Mouse (Mus musculus): ENCODE results near the gene Trp53bp2.

Gene Trp53bp2

DNA sequence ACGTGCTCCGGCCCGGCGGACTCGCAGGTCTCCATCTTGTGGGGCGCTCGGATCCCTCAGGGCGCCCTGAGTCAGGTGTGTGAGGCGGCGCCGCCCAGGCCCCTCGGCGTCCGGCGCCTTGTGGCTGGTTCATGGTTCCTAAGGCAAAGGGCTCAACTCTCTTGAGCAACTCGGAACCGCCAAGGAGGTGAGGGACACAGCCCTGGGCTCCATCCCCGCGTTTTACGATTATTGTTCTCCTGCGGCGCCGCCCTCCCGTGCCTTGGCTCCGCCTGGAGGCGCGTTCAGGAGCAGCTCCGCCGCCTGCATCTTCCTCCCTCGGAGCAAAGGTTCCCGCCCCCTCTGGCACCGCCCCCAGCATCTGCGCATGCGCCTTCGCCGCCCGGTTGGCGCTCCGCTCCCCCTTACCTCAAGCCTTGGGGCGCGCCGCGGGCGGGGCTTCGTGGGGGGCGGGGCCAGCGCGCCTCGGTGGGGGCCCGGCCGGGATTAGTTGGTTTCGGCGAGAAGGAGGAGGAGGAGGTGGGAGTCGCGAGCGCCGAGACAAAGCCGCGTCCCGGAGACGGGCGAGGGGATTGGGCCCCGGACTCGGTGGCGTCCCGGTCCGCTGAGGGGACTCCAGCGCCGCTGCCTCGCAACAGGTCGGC lies at the start of gene Trp53bp2:
TSS of gene Trp53bp2 (plus strand) at position 489 of the 644 bp plus-strand sequence.
- peak; percentile 99 to 100 for DNase-seq (ENCODE audit: low spot score in 2 of 2)

DNA sequence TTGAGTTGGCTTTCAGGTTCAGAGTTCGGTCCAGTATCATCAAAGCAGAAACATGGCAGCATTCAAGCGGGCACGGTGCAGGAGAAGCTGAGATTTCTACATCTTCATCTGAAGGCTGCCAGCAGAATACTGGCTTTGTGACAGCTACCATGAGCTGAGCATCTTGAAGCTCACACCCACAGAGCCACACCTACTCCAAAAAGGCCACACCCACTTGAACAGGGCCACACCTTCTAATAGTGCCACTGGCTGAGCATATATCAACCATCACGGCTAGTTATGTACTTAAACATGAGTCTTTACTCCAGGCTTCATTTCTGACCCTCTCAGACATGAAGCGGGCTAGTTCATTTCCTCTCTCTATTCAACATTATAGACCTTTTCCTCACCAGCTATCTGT lies 46.3 kb upstream of the Trp53bp2 start:
- no peak for DNase-seq (ENCODE audit: low spot score in 2 of 2)

DNA sequence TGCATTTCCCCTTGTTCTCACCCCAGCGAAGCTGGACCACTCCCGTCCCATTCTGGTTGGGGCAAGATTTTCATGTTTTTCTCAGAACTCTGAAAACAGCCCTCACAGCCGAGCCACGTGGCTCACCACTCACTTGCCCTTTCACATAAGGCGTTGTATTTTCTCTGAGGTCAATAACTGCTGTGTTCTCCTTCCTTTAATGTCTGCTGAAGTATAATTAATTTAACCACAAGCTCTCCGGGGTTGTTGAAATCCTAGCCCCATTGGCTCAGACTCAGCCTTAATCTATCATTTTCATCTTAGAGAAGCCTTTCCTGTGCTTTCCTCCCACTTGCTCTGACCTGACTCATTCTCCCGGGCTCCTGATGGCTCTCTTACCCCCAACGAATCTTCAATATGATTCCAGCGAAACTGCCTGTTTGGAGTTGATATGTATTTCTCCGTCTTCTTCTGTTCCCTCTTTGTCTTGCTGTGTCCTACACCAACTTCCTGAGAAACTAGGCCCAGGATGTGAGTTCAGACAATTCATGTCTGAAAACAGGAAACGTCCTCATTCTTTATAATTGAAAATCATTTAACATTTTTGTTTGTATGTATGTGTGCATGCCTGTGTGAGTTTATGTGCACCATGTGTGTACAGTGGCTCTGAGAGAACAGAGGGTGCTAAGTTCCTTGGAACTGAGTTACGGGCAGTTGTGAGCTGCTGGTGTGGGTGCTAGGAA lies 45.1 kb upstream of the Trp53bp2 start:
- DNase-seq (ENCODE audit: low spot score in 2 of 2), result no peak

DNA sequence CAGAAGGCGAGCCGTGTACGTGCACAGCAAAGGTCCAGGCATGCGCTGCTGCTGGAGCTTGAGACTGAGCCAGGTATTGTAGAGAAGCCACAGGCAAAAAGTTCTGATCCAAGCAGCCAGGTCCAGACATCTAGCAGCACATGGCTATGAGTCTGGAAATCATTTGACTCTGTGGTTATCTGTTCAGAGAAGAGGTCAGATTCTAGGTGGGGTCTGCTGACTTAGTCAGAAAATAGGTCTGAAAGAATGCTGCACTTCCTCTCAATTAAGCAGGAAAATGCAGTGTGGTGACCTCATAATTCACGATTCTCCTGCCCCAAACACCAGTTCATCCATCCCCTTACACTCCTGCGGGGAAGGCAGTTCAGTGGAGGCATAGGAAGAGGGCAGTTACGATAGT lies 40.7 kb upstream of the Trp53bp2 start:
- no peak for DNase-seq (ENCODE audit: low spot score in 2 of 2)

DNA sequence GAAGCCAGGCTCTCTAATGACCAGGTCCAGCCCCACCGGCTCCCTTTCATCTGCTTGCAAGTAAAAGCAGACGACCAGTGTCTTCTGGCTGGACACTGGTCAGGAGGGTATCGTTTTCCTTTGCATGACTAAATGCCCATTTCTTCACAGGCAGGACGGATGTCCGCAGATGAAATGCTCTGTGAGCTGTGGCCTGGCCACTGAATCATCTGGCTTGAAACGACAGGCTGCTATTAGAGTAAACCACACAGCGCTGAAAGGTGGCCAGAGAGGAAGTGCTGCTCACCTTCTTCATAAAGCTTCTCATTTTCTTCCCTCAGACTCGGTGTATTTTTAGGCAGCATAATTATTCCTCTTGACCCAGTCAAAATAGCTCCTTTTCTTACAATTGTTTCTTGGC lies 40.2 kb upstream of the Trp53bp2 start:
- no peak for DNase-seq (ENCODE audit: low spot score in 2 of 2)

DNA sequence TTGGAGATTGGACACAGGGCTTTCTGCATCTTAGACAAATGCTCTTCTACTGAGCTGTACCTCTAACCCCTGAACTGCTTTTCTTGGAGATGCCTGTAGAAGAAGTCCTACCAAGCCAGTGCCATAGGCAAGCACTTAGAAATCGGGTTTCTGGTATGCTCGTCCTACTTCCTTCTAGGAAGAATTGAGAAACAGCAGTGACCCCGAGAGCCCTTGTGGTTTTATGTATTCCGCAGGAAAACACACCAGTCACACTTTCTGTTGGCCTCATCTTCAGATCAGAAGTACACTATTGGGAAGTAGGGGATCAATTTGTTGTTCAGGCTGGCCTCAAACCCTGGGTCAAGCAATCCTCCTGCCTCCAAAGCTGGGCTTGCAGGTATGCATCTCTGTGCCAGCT lies 39.5 kb upstream of the Trp53bp2 start:
- DNase-seq (ENCODE audit: low spot score in 2 of 2), result no peak

DNA sequence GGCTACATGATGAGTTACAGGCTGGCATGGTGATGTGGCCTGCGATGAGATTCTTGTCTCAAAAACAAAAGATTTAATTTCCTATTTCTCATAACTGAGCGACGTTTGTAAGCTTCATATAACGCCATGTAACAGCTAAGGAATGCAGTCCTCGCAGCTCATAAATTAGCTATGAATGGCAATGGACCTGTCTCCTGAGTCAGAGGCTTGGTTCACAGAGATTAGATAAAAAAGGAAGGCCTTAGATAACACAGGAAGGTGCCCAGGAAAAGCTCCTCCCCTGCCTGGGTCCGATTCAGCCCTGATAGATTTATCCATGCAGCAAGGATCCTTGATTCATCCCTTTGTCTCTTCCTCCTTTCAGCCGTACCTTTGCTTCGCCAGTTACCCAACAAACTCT lies 37.1 kb upstream of the Trp53bp2 start:
- no peak for DNase-seq (ENCODE audit: low spot score in 2 of 2)

DNA sequence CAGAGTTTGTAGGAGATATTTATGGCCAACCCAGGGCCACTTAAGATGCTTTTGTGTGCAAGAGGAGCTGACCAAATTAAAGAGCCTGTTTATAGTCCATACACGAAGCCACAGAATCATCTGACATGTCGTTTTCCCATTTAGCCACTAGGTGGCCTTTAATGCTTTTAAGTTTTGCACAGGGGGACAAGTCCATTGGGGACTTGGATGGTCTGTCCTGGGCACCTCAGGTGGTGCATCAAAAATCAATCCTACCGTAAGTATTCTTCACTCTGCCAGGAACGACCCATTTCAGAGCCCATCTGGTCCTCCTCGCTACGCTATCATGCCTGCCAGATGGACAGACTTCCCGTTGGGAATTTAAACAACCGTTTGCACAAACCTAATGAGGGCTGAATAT lies 32.8 kb upstream of the Trp53bp2 start:
- DNase-seq (ENCODE audit: low spot score in 2 of 2), result no peak

DNA sequence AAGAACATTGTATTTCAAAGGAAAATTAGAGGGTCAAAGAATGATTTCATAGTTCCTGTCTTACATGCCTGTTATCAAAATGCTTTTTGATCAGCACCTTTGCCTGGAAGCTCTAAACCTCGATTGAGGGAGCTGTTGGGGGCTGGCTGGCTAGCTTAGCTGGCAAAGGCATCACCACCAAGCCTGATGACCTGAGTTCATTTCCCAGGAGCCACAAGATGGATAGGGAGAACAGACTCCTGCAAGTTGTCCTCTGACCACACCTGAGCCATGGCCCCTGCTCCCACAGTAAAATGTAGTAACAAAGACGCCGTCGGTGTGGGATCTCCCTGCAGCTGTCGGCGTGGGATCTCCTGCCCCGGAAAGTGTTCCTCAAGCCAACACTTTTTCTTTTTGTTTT lies 32.1 kb upstream of the Trp53bp2 start:
- DNase-seq (ENCODE audit: low spot score in 2 of 2), result no peak

DNA sequence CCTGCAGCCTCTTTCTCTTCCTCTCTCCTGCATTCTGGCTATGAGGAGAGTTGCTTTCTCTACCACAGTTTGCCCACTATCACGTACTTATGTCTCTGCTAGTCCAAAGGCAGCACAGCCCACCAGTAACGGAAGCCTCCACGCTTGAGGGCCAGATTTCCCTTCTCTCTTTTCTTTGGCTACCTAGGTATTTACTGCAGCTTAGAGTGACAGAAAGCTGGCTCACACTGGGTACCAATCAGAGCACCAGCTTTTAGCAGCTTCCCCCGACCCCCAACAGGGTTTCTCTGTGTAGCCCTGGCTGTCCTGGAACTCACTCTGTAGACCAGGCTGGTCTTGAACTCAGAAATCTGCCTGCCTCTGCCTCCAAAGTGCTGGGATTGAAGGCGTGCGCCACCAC lies 31.5 kb upstream of the Trp53bp2 start:
- no peak for DNase-seq (ENCODE audit: low spot score in 2 of 2)

DNA sequence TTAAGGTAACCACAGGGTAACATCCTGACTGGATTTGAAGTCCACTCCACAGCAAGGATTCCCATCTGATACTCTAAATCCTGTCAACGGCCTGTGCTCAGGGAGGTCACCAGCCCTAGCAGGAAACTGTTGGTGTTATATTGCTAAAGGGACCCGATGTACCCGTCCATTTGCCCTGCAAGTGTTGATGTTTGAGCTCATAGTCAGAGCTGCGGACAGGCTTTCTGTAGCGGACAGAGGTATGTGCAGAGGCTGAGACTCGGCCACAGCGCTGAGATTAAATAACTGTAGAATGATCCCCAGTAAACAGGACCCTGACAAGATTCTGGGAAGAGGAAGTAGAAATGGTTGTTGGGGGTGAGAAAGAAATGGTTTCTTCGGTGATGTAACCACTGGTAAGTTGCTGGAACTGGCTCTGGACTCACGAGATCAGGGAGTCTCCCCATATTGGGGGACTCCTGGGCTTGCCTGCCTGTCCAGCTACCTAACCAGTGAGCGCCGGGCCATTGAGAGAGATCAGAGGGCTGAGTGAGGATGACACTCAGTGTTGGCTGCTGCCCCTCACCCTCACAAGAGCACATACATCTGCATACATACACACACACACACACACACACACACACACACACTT lies 30.7 kb upstream of the Trp53bp2 start:
- DNase-seq (ENCODE audit: low spot score in 2 of 2), result no peak

DNA sequence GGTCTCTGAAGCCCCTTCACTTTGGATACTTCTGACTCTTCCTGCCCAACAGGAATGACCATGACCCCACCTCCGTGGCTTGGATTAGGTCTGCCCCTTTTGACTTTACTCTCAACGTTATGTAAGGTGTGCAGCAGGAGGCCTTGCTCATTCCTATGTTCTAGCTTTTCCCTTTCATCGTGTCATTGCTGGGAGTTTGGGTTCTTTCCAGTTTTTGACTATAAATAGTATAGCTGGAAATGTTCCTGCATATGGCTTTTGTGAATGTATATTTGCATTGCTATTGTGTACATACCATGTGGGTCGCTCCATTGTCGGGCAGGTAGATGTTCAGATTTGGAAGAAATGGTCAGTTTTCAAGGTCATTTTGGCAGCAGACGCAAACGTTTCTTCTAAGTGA lies 30.1 kb upstream of the Trp53bp2 start:
- no peak for DNase-seq (ENCODE audit: low spot score in 2 of 2)

DNA sequence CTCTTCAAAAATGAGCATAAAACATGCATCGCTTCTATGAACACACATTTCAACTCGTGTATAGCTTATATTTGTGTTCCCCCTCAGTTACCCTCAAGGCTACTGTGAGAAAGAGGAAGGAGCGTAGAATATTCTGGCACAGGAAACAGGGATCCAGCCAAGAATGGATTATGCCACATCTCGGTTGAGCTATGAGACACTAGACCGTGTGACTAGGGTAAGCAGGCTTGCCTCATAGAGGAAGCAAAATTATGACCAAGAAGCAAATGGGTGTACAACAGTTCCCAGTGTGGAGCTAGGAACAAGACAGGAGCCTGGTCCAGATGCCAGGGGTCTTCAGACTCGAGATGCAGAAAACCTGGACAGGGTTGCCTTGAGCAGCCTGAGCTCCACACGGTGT lies 28.3 kb upstream of the Trp53bp2 start:
- no peak for DNase-seq (ENCODE audit: low spot score in 2 of 2)

DNA sequence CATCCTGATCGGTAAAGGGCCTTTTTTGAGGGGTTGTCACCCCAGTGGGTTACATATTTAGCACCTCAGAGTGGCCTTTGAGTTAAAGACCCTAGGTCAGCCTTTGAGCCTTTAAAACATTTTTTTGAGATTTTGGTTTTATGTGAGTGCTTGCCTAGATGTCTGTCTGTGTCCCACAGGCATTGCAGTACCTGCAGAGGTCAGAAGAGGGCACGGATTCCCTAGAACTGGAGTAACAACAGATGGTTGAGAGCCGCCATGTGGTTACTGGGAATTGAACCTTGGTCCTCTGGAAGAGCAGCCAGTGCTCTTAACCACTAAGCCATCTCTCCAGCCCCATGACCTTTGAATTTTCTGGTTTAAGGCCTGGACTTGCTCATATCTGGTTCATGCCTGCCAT lies 27.6 kb upstream of the Trp53bp2 start:
- no peak for DNase-seq (ENCODE audit: low spot score in 2 of 2)

DNA sequence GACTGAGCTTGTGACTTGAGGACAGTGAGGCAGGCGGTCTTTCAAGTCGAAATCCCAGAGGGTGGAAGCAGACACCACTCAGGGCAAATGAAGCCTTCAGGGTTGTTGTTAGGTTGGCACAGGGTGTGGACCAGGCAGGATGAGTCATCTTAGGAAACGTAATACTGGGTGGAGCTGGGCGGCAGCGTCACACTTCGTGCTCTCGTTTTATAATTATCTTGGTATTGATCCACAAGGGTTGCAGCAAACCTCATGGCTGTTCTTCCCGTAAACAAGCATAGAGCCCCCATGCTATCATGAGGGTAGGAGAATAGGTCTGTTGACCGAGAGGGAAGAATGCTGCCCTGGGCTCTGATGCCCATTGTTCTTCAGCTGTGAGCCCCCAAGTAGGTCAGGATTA lies 25.9 kb upstream of the Trp53bp2 start:
- DNase-seq (ENCODE audit: low spot score in 2 of 2), result peak; percentile 8 to 25

DNA sequence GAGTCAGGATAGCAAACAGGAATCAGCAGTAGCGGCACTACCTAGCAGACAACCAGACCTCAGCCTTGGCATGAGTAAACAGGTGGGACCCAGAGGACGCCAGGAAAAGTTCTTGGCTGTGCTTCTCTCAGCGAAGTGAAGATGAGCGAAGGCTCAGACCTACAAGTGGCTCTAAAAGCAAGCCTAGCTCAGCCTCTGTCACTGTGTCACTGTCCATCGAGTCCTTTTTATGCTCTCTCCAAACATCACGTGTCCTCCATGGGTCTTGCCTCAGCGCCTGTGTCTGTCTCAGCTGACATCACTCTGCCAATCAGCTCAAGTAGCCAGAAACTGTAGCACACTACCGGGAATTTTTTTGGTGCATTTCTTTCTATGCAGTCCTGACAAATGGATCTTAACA lies 22.5 kb upstream of the Trp53bp2 start:
- no peak for DNase-seq (ENCODE audit: low spot score in 2 of 2)

DNA sequence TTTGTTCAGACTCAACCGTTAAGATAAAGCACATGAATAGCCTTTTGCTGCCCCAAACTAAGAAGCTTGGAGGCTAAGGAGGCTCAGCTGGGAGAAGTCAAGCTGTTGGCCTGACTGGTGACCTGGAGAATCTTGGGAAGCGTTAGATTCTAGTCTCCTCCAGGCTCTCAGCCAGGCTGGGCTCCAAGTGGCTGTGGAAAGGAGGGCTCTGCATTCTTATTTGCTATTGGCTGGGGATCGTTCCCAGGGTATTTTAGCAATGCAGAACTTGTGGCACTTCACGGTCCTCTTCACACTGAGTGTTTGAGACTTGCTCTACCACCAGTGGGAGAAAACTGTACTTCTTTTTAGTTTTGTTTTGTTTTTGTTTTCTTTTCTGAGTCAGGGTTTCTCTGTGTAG lies 20.2 kb upstream of the Trp53bp2 start:
- DNase-seq (ENCODE audit: low spot score in 2 of 2), result no peak

DNA sequence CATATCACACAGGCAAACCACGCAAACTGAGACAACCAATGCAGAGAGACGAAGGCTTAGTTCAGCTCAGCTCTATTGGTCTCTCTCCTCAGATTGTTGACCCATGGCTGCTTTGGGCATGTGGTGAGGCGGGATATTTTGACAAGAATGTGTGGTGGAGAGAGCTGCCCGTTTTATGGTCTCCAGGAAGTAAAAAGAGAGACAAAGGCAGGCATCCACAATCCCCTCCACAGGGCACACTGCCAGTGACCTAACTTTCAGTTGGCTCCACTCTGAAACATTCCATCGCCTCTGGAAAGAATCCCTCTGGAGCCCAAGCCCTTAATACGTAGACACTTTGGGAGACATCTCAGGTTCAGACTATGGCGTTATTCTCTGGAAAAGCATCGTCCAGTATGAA lies 10.8 kb upstream of the Trp53bp2 start:
- no peak for DNase-seq (ENCODE audit: low spot score in 2 of 2)

DNA sequence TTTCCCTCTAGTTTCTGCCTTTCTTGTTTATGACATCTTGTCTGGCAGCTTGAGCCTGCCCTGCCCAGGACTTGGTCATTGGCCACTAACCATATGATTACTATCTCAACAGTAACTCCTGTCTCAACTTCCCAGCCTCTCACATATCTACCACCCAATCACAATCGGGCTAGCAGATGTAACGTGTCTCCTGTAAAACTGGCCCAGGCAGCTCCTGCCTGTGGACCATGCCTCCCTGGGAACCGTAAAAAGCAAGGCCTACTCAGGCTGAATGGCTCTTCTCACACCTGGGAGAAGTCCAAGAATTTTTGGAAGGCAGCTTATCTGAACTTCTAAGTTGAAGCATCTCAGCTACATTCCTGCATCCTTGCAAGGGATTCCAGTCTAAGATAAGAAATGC lies 10.2 kb upstream of the Trp53bp2 start:
- DNase-seq (ENCODE audit: low spot score in 2 of 2), result no peak

DNA sequence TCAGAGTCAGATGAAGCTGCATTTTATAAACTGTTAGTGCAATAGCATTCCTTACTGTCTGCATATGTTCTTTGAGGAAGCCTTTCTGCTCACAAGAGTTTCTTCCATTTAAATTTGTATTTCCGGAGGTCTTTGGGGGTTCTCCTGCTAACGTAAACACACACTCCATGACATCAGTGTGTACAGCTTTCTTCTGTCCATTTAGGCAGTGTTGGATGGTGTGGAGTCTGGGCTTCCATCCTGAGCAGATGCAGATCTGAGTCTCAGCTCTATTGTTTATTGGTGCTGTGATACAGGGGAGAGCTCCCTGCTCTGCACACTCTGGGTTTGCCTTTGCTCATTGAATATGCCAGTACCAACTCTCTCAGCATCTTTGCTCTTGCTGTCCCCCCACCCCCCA lies 9.8 kb upstream of the Trp53bp2 start:
- DNase-seq (ENCODE audit: low spot score in 2 of 2), result no peak

DNA sequence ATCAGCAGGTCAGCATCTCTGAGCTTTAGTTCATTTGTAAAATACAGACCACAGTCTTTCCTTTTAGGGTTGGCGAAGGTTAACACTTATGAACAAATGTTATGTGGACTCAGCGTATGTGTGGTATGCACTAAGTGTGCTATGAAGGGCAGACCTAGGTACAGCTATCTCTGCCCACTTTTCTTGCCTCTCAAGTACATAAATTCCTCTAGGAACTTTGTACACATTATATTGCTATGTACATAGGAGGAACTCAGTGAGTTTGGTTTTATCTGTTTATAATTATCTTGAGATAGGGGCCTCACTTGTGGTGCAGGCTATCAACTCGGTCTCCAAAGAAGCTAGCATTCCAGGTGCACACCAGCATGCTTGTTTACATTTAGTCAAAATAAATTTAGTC lies 9.1 kb upstream of the Trp53bp2 start:
- no peak for DNase-seq (ENCODE audit: low spot score in 2 of 2)

DNA sequence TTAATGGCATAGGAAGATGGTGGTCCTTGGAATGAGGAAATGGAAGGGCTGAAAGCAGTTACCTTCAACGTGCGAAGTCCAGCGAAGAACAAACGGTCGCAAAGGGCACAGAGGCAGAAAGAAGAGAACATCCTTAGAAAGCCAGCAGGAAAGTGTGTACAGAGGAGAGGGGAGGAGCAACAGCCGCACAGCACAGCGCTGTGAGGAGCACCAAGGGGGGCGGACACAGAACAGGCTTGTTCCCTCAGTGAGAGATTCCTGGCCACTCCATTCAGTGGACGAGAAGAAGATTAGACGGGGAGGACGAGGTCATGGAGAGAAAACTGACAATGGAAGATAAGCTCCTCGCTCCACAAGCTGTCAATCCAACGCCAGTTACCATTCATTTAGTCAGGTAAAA lies 5.9 kb upstream of the Trp53bp2 start:
- no peak for DNase-seq (ENCODE audit: low spot score in 2 of 2)

DNA sequence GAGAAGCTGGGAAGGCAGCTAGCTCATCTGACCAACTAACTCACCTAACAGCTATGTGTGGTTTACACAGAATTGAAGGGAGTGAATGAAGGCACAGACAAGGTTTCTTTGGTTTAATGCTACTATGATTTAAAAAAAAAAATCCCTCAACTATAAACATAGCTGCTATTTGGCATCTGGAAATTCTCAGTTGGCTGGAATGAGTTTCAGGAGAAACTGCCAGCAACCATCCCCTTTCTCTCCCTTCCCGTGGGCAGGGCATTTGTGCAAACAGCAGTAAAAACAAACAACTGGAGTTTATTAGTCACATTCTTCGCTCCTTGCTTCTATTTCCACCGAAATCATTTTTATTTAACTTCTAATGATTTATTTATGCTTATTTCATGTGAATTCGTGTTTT lies 2.4 kb upstream of the Trp53bp2 start:
- DNase-seq (ENCODE audit: low spot score in 2 of 2), result no peak
